Comparison of ENCODE assay signal across 11 mouse cellular contexts in genomic region chr19:4616546-4616945, GRCm38 (mm10). TPM values are rescaled to one million over a fixed set of nuclear protein-coding genes. Genes with fewer than 3 reads are reported as not detected.
A peak's percentile ranks its signal among the peaks of the same experiment; 100 is the strongest.
DNase-seq lines count a peak whose midpoint lies in the region; ATAC-seq and TF ChIP-seq lines count a peak whose summit lies in the region.
"Had no signal": no experiment of that assay in that cellular context is flagged by ENCODE, and none has a peak within 500 bp of the region (broad histone marks: within the 10 kb centered on the region; RNA-seq: fewer than 3 reads in every experiment).

No protein-coding gene starts in this region.

- TF ChIP-seq EP300 in stomach, postnatal 0 days (optimal IDR thresholded peaks at IDR 0.05) = no peak

- H3K9ac ChIP-seq in kidney, embryonic 14.5 days (ENCODE audit: low read depth, low read length) = peak overlapping the region; percentile 97; the same call in 1 of the 2 replicates
- no peak overlapping the region for H3K9ac ChIP-seq in stomach, embryonic 14.5 days (replicated peaks; ENCODE audit: low read depth, low read length)
- no peak overlapping the region for H3K9ac ChIP-seq in stomach, postnatal 0 days (ENCODE audit: low read length)
- H3K9ac ChIP-seq in hindbrain, embryonic 16.5 days (ENCODE audit: low read depth, low read length) = peak overlapping the region; percentile 2; the same call in 1 of the 2 replicates
- no peak overlapping the region for H3K9ac ChIP-seq in stomach, embryonic 16.5 days (ENCODE audit: low read length)

- ATAC-seq in kidney, embryonic 14.5 days (ENCODE audit: low FRiP score, low TSS enrichment) = no peak
- ATAC-seq in stomach, embryonic 14.5 days (ENCODE audit: insufficient number of reproducible peaks, insufficient read depth, low FRiP score, low read depth) = no peak
- ATAC-seq in stomach, postnatal 0 days (ENCODE audit: low FRiP score, low TSS enrichment) = no peak
- no peak for ATAC-seq in hindbrain, embryonic 16.5 days
- ATAC-seq in stomach, embryonic 16.5 days (ENCODE audit: insufficient read depth, low FRiP score) = no peak

- peaks cover 33% of the 10 kb centered on the region for H3K36me3 ChIP-seq in kidney, embryonic 14.5 days (ENCODE audit: control insufficient read depth, insufficient read depth, low read length)
- peaks cover 23% of the 10 kb centered on the region; the same call in 1 of the 2 replicates for H3K36me3 ChIP-seq in stomach, embryonic 14.5 days (ENCODE audit: control insufficient read depth, insufficient read depth, low read length)
- peaks cover 13% of the 10 kb centered on the region; the same call in 1 of the 2 replicates for H3K36me3 ChIP-seq in stomach, postnatal 0 days (ENCODE audit: control insufficient read depth, insufficient read depth, low read length)
- peaks cover 20% of the 10 kb centered on the region for H3K36me3 ChIP-seq in hindbrain, embryonic 16.5 days (ENCODE audit: control insufficient read depth, insufficient read depth, low read length)
- H3K36me3 ChIP-seq in stomach, embryonic 16.5 days (ENCODE audit: control insufficient read depth, insufficient read depth, low read length) = peaks cover 5% of the 10 kb centered on the region; the same call in 1 of the 2 replicates

- H3K9me3 ChIP-seq in kidney, embryonic 14.5 days (ENCODE audit: control insufficient read depth, low read length) = no peaks in the 10 kb centered on the region
- no peaks in the 10 kb centered on the region for H3K9me3 ChIP-seq in stomach, embryonic 14.5 days (ENCODE audit: control insufficient read depth, low read depth, low read length)
- H3K9me3 ChIP-seq in stomach, postnatal 0 days (ENCODE audit: control insufficient read depth, low read length) = no peaks in the 10 kb centered on the region
- H3K9me3 ChIP-seq in hindbrain, embryonic 16.5 days (ENCODE audit: control insufficient read depth, low read length) = no peaks in the 10 kb centered on the region
- H3K9me3 ChIP-seq in stomach, embryonic 16.5 days (replicated peaks; ENCODE audit: control insufficient read depth, low read length) = no peaks in the 10 kb centered on the region

- DNase-seq in kidney, adult 8-10 months = no peak
- DNase-seq in stomach, postnatal 0 days (ENCODE audit: low spot score) = no peak
- no peak for DNase-seq in B cell, adult 2 months
- DNase-seq in yolk sac, embryonic 10.5 days (ENCODE audit: low spot score) = no peak
- DNase-seq: adrenal gland, postnatal 36 days; heart, adult 2 months; right cerebral cortex, postnatal 25 days had no signal

- peak overlapping the region; percentile 78 for H3K4me2 ChIP-seq in kidney, embryonic 14.5 days (replicated peaks; ENCODE audit: low read depth, low read length)
- no peak overlapping the region for H3K4me2 ChIP-seq in stomach, embryonic 14.5 days (replicated peaks; ENCODE audit: low read depth, low read length)
- H3K4me2 ChIP-seq in stomach, postnatal 0 days (replicated peaks; ENCODE audit: low read depth) = no peak overlapping the region; the same call in 1 of the 2 replicates
- no peak overlapping the region for H3K4me2 ChIP-seq in hindbrain, embryonic 16.5 days (ENCODE audit: low read length)
- peak overlapping the region; percentile 82; the same call in 1 of the 2 replicates for H3K4me2 ChIP-seq in stomach, embryonic 16.5 days (ENCODE audit: low read depth, low read length)

- no peak overlapping the region for H3K27ac ChIP-seq in kidney, embryonic 14.5 days (ENCODE audit: low read depth, low read length)
- H3K27ac ChIP-seq in stomach, embryonic 14.5 days (ENCODE audit: low read length) = peak overlapping the region; percentile 82; the same call in 1 of the 2 replicates
- H3K27ac ChIP-seq in stomach, postnatal 0 days (replicated peaks) = no peak overlapping the region
- H3K27ac ChIP-seq in hindbrain, embryonic 16.5 days (ENCODE audit: low read depth, low read length) = no peak overlapping the region
- no peak overlapping the region for H3K27ac ChIP-seq in stomach, embryonic 16.5 days (ENCODE audit: low read length)

- WGBS in kidney, embryonic 14.5 days = 27% methylated on average over 4 of the region's 4 CpGs
- WGBS in stomach, embryonic 14.5 days = 28% methylated on average over 4 of the region's 4 CpGs
- 34% methylated on average over 4 of the region's 4 CpGs for WGBS in stomach, postnatal 0 days
- WGBS in hindbrain, embryonic 16.5 days = 37% methylated on average over 4 of the region's 4 CpGs
- 25% methylated on average over 4 of the region's 4 CpGs for WGBS in stomach, embryonic 16.5 days

- TF ChIP-seq CTCF in stomach, postnatal 0 days (IDR thresholded peaks at IDR 0.05; ENCODE audit: low read depth) = no peak

- H3K27me3 ChIP-seq in kidney, embryonic 14.5 days (ENCODE audit: control insufficient read depth, insufficient read depth, low read length) = no peaks in the 10 kb centered on the region
- no peaks in the 10 kb centered on the region for H3K27me3 ChIP-seq in stomach, embryonic 14.5 days (ENCODE audit: control insufficient read depth, insufficient read depth, low read length)
- H3K27me3 ChIP-seq in stomach, postnatal 0 days (ENCODE audit: control insufficient read depth, insufficient read depth, low read length) = no peaks in the 10 kb centered on the region
- H3K27me3 ChIP-seq in hindbrain, embryonic 16.5 days (replicated peaks; ENCODE audit: control insufficient read depth, insufficient read depth, low read length) = 0 out of 2 replicates have a peak, but pooled peaks cover 2% of the 10 kb centered on the region
- H3K27me3 ChIP-seq in stomach, embryonic 16.5 days (ENCODE audit: control insufficient read depth, insufficient read depth, low read length) = no peaks in the 10 kb centered on the region

- peak overlapping the region; percentile 88; the same call in 1 of the 2 replicates for H3K4me3 ChIP-seq in kidney, embryonic 14.5 days (ENCODE audit: low read length)
- H3K4me3 ChIP-seq in stomach, embryonic 14.5 days (ENCODE audit: low read depth, low read length) = no peak overlapping the region
- H3K4me3 ChIP-seq in stomach, postnatal 0 days (ENCODE audit: low read depth, low read length) = no peak overlapping the region
- H3K4me3 ChIP-seq in hindbrain, embryonic 16.5 days (ENCODE audit: low read length) = no peak overlapping the region
- H3K4me3 ChIP-seq in stomach, embryonic 16.5 days (replicated peaks; ENCODE audit: low read length) = no peak overlapping the region

- peaks cover 20% of the 10 kb centered on the region for H3K4me1 ChIP-seq in kidney, embryonic 14.5 days (ENCODE audit: control insufficient read depth, insufficient read depth, low read length)
- H3K4me1 ChIP-seq in stomach, embryonic 14.5 days (ENCODE audit: control insufficient read depth, insufficient read depth, low read length) = peaks cover 8% of the 10 kb centered on the region
- H3K4me1 ChIP-seq in stomach, postnatal 0 days (replicated peaks; ENCODE audit: control insufficient read depth, insufficient read depth) = 0 out of 2 replicates have a peak, but pooled peaks cover 2% of the 10 kb centered on the region
- peaks cover 32% of the 10 kb centered on the region for H3K4me1 ChIP-seq in hindbrain, embryonic 16.5 days (ENCODE audit: control insufficient read depth, insufficient read depth, low read depth, low read length)
- H3K4me1 ChIP-seq in stomach, embryonic 16.5 days (ENCODE audit: control insufficient read depth, insufficient read depth, low read length) = peaks cover 16% of the 10 kb centered on the region; the same call in 1 of the 2 replicates

RNA-seq across cellular contexts. Expression of gene Lrfn4, which starts 1.1 kb away (rescaled TPM):
- polyA plus RNA-seq in kidney, embryonic 14.5 days (2014; fragmentation: Nextera tagmentation; extraction: Ambion mirVana) = 12.6 and 15.4 TPM in 2 replicates
- polyA plus RNA-seq in stomach, embryonic 14.5 days (2014; fragmentation: Nextera tagmentation; extraction: Ambion mirVana) = 8.3 and 11.3 TPM in 2 replicates
- polyA plus RNA-seq in stomach, postnatal 0 days (2015; fragmentation: Nextera tagmentation; extraction: Ambion mirVana) = 4.3 and 5.0 TPM in 2 replicates
- 8.0 and 10.5 TPM in 2 replicates for polyA plus RNA-seq in hindbrain, embryonic 16.5 days (2015; fragmentation: Nextera tagmentation; extraction: Ambion mirVana)
- polyA plus RNA-seq in stomach, embryonic 16.5 days (2015; fragmentation: Nextera tagmentation; extraction: Ambion mirVana) = 2.1 and 2.5 TPM in 2 replicates

RNA-seq across cellular contexts. Expression of gene Rce1, which starts 8.9 kb away (rescaled TPM):
- 73.1 and 85.0 TPM in 2 replicates for polyA plus RNA-seq in kidney, embryonic 14.5 days (2014; fragmentation: Nextera tagmentation; extraction: Ambion mirVana)
- polyA plus RNA-seq in stomach, embryonic 14.5 days (2014; fragmentation: Nextera tagmentation; extraction: Ambion mirVana) = 62.2 and 69.6 TPM in 2 replicates
- polyA plus RNA-seq in stomach, postnatal 0 days (2015; fragmentation: Nextera tagmentation; extraction: Ambion mirVana) = 46.4 and 49.4 TPM in 2 replicates
- 51.8 and 54.8 TPM in 2 replicates for polyA plus RNA-seq in hindbrain, embryonic 16.5 days (2015; fragmentation: Nextera tagmentation; extraction: Ambion mirVana)
- polyA plus RNA-seq in stomach, embryonic 16.5 days (2015; fragmentation: Nextera tagmentation; extraction: Ambion mirVana) = 64.7 and 66.0 TPM in 2 replicates

Comparison
In these comparisons a context has a peak if more than half of its experiments do, and no peak if none do; other contexts are left out.
1. H3K4me2 ChIP-seq: peak in kidney, embryonic 14.5 days (single experiment) and stomach, embryonic 16.5 days (single experiment); none in stomach, embryonic 14.5 days (single experiment), stomach, postnatal 0 days (single experiment) and hindbrain, embryonic 16.5 days (single experiment).
2. H3K9ac ChIP-seq: peak in kidney, embryonic 14.5 days (single experiment) and hindbrain, embryonic 16.5 days (single experiment); none in stomach, embryonic 14.5 days (single experiment), stomach, postnatal 0 days (single experiment) and stomach, embryonic 16.5 days (single experiment).